Mouse (Mus musculus) lung, postnatal 0 days (tissue): ENCODE measurements around the gene Zc3h14.

Source experiments
- CTCF ChIP-seq: IDR thresholded peaks from 2 replicates; pipeline ENCODE4 v1.5.1; 2016; ENCODE audit warnings: antibody characterized with exemption, mild to moderate bottlenecking
- EP300 ChIP-seq: IDR thresholded peaks from 2 replicates; pipeline ENCODE4 v1.6.1; 2016; ENCODE audit warnings: antibody characterized with exemption, mild to moderate bottlenecking, control low read depth

DNA sequence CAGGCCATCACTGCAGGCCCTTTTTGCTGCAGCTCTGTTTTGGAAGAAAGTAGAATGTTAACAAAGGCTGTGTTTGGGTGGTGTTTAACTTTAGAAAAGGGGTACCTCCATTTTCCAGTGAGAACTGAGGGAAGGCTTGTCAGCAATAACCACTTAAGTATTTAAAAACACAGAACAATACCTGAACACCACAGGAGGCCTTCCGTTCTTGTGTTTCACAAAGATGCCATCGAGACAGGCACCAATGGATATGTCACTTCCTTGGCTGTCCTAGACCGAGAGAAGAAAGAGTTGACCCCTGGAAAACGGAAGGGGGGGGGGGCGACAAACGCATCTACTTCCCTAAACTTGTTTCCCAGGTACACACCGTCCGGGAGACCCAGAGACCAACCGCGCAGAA is 42.8 kb upstream of the Zc3h14 start:
- TF ChIP-seq EP300, result no peak
- no peak for TF ChIP-seq CTCF
